Mouse (Mus musculus): ENCODE data around the gene Lrrc4b. TPM values are rescaled to one million over a fixed set of nuclear protein-coding genes. Genes with fewer than 3 reads are reported as not detected.
A peak's percentile ranks its signal among the peaks of the same experiment; 100 is the strongest.

Gene Lrrc4b
- polyA plus RNA-seq, 1 experiment from 2014 or later, result 0.98 TPM

- no peaks in the 10 kb centered on the region for H3K36me3 ChIP-seq
- H3K27me3 ChIP-seq, result peaks cover 44% of the 10 kb centered on the region
- H3K4me3 ChIP-seq (replicated peaks), result no peak overlapping the region
- no peaks in the 10 kb centered on the region for H3K9me3 ChIP-seq
- H3K27ac ChIP-seq, result no peak overlapping the region
- ATAC-seq (ENCODE audit: insufficient number of reproducible peaks, insufficient read depth, low FRiP score, low TSS enrichment, low read depth), result no peak
- H3K4me2 ChIP-seq, result no peak overlapping the region
- H3K9ac ChIP-seq (replicated peaks), result no peak overlapping the region
- H3K4me1 ChIP-seq (replicated peaks), result peaks cover 26% of the 10 kb centered on the region
- 83% methylated on average over 10 of the region's 10 CpGs for WGBS
Measured at GRCm38 (mm10) chr7:44466006-44466887, 37.4 kb downstream of the Lrrc4b start.

DNA sequence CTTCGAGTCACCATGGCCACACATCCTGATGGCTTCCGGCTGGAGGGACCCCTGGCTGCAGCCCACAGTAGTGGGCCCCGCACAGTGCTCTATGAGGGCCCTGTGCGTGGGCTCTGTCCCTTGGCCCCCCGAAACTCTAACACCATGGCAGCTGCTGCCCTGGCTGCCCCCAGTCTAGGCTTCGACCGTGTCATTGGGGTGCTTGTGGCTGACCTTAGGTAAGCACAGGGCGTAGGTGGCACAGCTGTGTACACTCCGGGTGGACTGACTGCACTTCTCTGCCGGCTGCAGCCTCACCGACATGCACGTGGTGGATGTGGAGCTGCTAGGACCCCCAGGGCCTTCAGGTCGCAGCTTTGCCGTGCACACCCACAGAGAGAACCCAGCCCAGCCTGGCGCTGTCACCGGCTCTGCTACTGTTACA lies 38.1 kb downstream of the Lrrc4b start:
- Histone ChIP-seq H3K36me3 (no peaks in the 10 kb centered on the region), H3K27me3 (peaks cover 37% of the 10 kb centered on the region), H3K27ac (no peak overlapping the region), H3K4me2 (peak overlapping the region; percentile 69), H3K9ac (replicated peaks) (no peak overlapping the region; the same call in 1 of the 2 replicates), H3K4me1 (replicated peaks) (peaks cover 25% of the 10 kb centered on the region), H3K9me3 (no peaks in the 10 kb centered on the region), H3K4me3 (replicated peaks) (0 out of 2 replicates have a peak overlapping the region, but pooled peaks have one; percentile 64)
- 83% methylated on average over 16 of the region's 16 CpGs for WGBS
- no peak for ATAC-seq (ENCODE audit: insufficient number of reproducible peaks, insufficient read depth, low FRiP score, low TSS enrichment, low read depth)

DNA sequence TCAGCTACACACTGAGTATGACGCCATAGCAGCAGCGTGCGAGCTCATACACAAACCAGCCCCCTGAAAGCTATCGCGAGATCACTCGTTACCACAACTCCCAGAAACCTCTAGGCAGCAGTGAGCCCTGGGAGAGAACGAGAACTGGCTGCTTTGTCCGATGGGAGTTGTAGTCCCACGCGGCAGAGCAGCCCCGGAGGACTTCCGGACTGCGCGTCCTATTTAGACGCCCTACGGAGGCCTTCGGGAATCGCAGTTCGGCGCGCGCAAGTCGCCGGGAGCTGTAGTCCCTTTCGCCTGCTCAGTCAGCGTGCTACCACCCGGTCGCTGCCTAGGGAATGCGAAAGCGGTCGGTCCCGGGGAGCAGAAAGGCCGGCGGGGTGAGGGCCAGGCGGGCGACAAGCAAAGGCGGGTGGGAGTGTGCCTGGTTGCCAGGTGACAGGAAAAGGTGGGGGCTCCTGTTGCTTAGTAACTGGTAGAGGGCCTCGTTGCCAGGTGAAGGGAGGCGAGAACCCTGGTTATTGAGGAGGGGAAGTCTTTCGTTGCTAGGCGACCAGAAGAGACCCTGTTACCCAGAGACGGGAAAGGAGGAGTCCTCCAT lies 39.1 kb downstream of the Lrrc4b start, which contains the start of gene Josd2:
TSS of gene Josd2 (plus strand) at position 170 of the 601 bp plus-strand sequence.
- H3K4me1 ChIP-seq (replicated peaks), result peaks cover 20% of the 10 kb centered on the region
- peak within 1 kb of the TSS; percentile 69 for H3K4me2 ChIP-seq
- peaks cover 35% of the 10 kb centered on the region for H3K27me3 ChIP-seq
- peak within 1 kb of the TSS; percentile 64 for H3K4me3 ChIP-seq (replicated peaks)
- ATAC-seq (ENCODE audit: insufficient number of reproducible peaks, insufficient read depth, low FRiP score, low TSS enrichment, low read depth), result peak; percentile 93
- H3K9me3 ChIP-seq, result no peaks in the 10 kb centered on the region
- H3K9ac ChIP-seq (replicated peaks), result peak within 1 kb of the TSS; percentile 66
- WGBS, result under 1% methylated on average over 42 of the region's 42 CpGs
- no peaks in the 10 kb centered on the region for H3K36me3 ChIP-seq
- peak within 1 kb of the TSS; percentile 69 for H3K27ac ChIP-seq

GRCm38 (mm10) chr7:44468644-44469285 lies 39.9 kb downstream of the Lrrc4b start:
- peaks cover 34% of the 10 kb centered on the region for H3K27me3 ChIP-seq
- peak overlapping the region; percentile 69; the same call in 1 of the 2 replicates for H3K27ac ChIP-seq
- H3K4me2 ChIP-seq, result peak overlapping the region; percentile 69
- WGBS, result 66% methylated on average over 15 of the region's 15 CpGs
- peak overlapping the region; percentile 66 for H3K9ac ChIP-seq (replicated peaks)
- H3K4me1 ChIP-seq (replicated peaks), result peaks cover 20% of the 10 kb centered on the region
- no peak for ATAC-seq (ENCODE audit: insufficient number of reproducible peaks, insufficient read depth, low FRiP score, low TSS enrichment, low read depth)
- H3K4me3 ChIP-seq (replicated peaks), result peak overlapping the region; percentile 64
- H3K9me3 ChIP-seq, result no peaks in the 10 kb centered on the region
- H3K36me3 ChIP-seq, result no peaks in the 10 kb centered on the region

DNA sequence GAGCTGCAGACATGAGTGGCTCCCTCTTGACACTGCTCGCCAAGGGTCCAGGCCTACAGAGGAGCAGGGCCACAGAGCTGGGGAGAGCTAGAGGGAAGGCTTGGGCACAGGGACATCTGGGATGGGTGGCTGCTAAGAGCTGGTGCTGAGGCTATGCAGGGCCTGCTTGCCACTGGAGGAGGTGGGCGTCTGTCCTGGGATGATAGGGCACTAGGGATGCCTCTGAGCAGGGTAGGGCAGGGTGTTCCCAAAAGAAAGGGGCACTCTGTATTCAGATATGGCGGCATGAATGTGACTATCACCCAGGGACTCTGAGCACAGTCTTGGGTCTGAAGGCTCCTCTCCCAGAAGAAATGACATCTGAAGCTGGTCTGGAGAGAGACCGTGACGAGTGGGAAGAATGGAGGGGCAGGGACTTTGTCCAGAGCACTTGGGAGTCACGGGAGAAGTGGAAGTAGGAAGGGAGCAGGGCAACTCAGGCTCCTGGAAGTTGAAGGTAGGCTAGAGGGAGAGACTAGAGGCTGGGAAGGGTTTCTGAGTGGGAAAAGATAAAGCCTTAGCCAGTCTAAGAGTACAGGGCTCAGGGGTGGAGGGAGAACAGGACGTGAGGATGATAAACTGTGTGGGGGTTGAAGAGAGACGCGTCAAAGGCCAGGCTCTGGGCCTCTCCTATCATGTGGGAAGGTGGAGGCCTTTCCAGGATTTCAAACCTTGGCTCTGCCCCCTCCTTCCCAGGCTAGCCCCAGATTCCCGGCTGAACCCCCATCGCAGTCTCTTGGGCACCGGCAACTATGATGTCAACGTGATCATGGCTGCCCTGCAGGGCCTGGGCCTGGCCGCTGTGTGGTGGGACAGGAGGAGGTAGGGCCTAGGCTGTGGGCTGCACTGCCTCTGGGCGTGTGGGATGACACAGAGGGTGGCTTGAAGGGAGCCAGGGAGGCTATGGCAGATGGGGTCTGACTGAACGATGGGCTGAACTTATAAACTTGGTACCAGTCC lies 41.2 kb downstream of the Lrrc4b start:
- Histone ChIP-seq H3K27ac (no peak overlapping the region; the same call in 1 of the 2 replicates), H3K4me3 (replicated peaks) (no peak overlapping the region)
- 88% methylated on average over 16 of the region's 16 CpGs for WGBS

GRCm38 (mm10) chr7:44470696-44471612 lies 42.1 kb downstream of the Lrrc4b start:
- Histone ChIP-seq H3K27me3 (peaks cover 35% of the 10 kb centered on the region), H3K9ac (replicated peaks) (no peak overlapping the region), H3K4me3 (replicated peaks) (no peak overlapping the region), H3K27ac (no peak overlapping the region), H3K9me3 (no peaks in the 10 kb centered on the region), H3K4me2 (no peak overlapping the region), H3K36me3 (no peaks in the 10 kb centered on the region), H3K4me1 (replicated peaks) (peaks cover 21% of the 10 kb centered on the region)
- WGBS, result 82% methylated on average over 16 of the region's 16 CpGs
- ATAC-seq (ENCODE audit: insufficient number of reproducible peaks, insufficient read depth, low FRiP score, low TSS enrichment, low read depth), result no peak

More for the DNA sequence above, 41.2 kb downstream of the Lrrc4b start:
- no peak overlapping the region for H3K4me2 ChIP-seq
- peaks cover 33% of the 10 kb centered on the region for H3K27me3 ChIP-seq
- no peaks in the 10 kb centered on the region for H3K9me3 ChIP-seq
- H3K36me3 ChIP-seq, result no peaks in the 10 kb centered on the region
- no peak for ATAC-seq (ENCODE audit: insufficient number of reproducible peaks, insufficient read depth, low FRiP score, low TSS enrichment, low read depth)
- H3K4me1 ChIP-seq (replicated peaks), result peaks cover 21% of the 10 kb centered on the region
- H3K9ac ChIP-seq (replicated peaks), result 0 out of 2 replicates have a peak overlapping the region, but pooled peaks have one; percentile 8

DNA sequence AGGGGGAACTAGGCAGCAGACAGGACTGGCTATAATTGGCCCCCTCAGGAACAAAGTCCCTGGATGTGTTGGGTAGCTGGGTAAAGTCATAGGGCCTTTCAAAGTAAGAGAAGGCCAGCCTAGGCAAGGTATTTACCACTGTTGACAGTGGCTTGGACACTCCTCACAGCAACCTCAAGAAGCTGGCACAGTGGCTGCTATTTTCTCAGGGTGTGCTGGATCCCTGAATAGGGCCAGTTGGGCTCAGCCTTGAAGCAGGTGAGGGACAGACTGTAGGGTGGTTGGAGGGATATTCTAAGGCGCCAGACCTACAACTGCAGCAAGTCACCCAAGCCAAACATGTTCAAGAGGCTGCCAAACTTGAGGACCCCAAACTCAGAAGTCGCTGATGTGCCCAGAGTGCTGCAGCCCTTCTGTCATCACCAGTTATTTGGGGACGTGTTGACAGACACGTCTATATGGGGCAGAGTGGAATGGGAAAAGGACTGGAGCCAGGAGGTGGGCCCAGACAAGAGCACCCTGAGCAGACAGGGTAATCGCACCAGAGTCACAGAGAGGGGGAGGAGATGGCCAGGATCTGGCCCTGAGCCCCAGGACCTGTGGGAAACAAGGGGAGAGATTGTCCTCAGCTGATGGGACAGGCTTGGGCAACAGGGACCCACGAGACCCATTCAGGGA lies 43.2 kb downstream of the Lrrc4b start:
- no peak overlapping the region for H3K4me2 ChIP-seq
- H3K9ac ChIP-seq (replicated peaks), result no peak overlapping the region
- WGBS, result 39% methylated on average over 6 of the region's 6 CpGs
- no peak overlapping the region for H3K27ac ChIP-seq
- no peaks in the 10 kb centered on the region for H3K9me3 ChIP-seq
- no peak overlapping the region for H3K4me3 ChIP-seq (replicated peaks)
- no peaks in the 10 kb centered on the region for H3K36me3 ChIP-seq
- ATAC-seq (ENCODE audit: insufficient number of reproducible peaks, insufficient read depth, low FRiP score, low TSS enrichment, low read depth), result no peak
- H3K4me1 ChIP-seq (replicated peaks), result peaks cover 21% of the 10 kb centered on the region
- H3K27me3 ChIP-seq, result peaks cover 41% of the 10 kb centered on the region

DNA sequence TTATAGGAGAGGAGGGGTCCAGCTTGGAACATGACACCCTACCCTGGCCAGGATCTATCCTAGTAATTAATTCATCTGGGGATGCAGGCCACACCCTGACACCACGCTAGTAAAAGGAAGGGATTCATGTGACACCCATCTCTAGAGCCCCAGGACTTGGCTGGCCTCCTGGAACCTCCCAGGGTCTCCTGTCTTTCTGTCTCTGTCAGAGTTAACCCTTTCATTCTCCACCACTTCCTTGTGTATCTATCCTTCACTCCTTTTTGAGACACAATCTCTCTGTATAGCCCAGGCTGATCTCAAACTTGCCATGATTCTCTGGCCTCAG lies 43.7 kb downstream of the Lrrc4b start:
- no peak overlapping the region for H3K4me2 ChIP-seq
- no peak overlapping the region for H3K27ac ChIP-seq
- H3K9me3 ChIP-seq, result no peaks in the 10 kb centered on the region
- no peak overlapping the region for H3K9ac ChIP-seq (replicated peaks)
- no peak for ATAC-seq (ENCODE audit: insufficient number of reproducible peaks, insufficient read depth, low FRiP score, low TSS enrichment, low read depth)
- WGBS, result 21% methylated on average over 1 of the region's 1 CpGs
- no peaks in the 10 kb centered on the region for H3K36me3 ChIP-seq
- no peak overlapping the region for H3K4me3 ChIP-seq (replicated peaks)
- peaks cover 21% of the 10 kb centered on the region for H3K4me1 ChIP-seq (replicated peaks)
- H3K27me3 ChIP-seq, result peaks cover 44% of the 10 kb centered on the region

DNA sequence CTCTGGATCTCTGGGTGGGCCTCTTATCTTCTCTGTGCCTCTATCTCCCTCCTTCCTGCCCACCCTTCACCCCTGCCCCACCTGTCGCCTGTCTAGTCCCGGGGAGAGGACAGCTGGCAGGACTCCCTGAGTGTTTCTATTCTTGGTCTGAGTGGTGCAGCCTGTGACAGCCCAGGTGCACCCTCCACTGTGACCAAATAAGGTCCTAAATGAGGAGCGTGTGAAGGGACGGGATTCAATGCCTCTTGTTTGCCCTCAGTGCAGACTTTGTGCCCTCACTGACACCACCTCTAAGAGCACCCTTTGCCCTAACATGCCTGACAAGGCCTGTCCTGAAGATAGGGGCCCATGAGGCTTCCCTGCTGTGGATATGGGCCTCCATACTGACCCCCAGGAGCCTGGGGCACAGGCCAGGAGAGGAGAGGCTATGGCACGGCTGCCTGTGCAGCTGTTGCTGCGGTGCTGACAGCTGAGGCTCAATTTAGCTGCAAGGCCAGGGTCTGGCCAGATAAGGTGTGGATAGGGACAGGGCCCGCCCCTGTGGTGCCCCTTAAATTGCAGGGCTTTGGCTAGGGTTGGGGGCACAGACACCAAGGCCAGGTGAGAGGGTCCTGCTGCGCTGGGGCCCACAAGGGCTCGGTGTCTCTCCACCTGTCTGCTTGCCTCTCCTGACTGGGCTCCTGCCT lies 44.3 kb downstream of the Lrrc4b start:
- Histone ChIP-seq H3K27ac (no peak overlapping the region), H3K9ac (replicated peaks) (no peak overlapping the region)

More for the DNA sequence above, 44.3 kb downstream of the Lrrc4b start:
- ATAC-seq (ENCODE audit: insufficient number of reproducible peaks, insufficient read depth, low FRiP score, low TSS enrichment, low read depth), result no peak
- H3K36me3 ChIP-seq, result no peaks in the 10 kb centered on the region
- no peak overlapping the region for H3K4me3 ChIP-seq (replicated peaks)
- H3K4me1 ChIP-seq (replicated peaks), result peaks cover 21% of the 10 kb centered on the region
- peaks cover 50% of the 10 kb centered on the region for H3K27me3 ChIP-seq
- no peaks in the 10 kb centered on the region for H3K9me3 ChIP-seq
- WGBS, result 51% methylated on average over 9 of the region's 9 CpGs
- H3K4me2 ChIP-seq, result no peak overlapping the region

All from limb, embryonic 12.5 days (tissue).